Mouse (Mus musculus) spleen, postnatal 0 days (tissue): ENCODE measurements around the gene B130006D01Rik. TPM values are rescaled to one million over a fixed set of nuclear protein-coding genes. Genes with fewer than 3 reads are reported as not detected.

Source experiments
- polyA plus RNA-seq: library from polyadenylated mRNA; unstranded; fragments of >200 nt; fragmentation: Nextera tagmentation; extraction: Ambion mirVana; gene quantifications from 2 replicates; pipeline ENCODE4 v1.2.1, GENCODE M21; 2015

B130006D01Rik gene
- 1.1 and 1.5 TPM in 2 replicates for polyA plus RNA-seq

GRCm38 (mm10) chr11:95723287-95723686 lies at the start of gene B130006D01Rik:
B130006D01Rik (plus strand) TSS chr11:95723587.

GRCm38 (mm10) chr11:95712563-95713224 lies 10.7 kb upstream of the B130006D01Rik start, which contains the start of gene Zfp652:
Zfp652 (plus strand) TSS chr11:95712673.

Other genes starting within 250 kb of the B130006D01Rik start
- gene Nxph3, start 209.0 kb upstream of the B130006D01Rik start, polyA plus RNA-seq, result 0.49 and 0.91 TPM in 2 replicates
- gene Ngfr, start 135.9 kb upstream of the B130006D01Rik start, polyA plus RNA-seq, result 3.2 and 3.6 TPM in 2 replicates
- 124 and 127 TPM in 2 replicates for gene Phb, start 56.6 kb upstream of the B130006D01Rik start, polyA plus RNA-seq
- 10.1 and 13.0 TPM in 2 replicates for gene Zfp652, start 10.9 kb upstream of the B130006D01Rik start, polyA plus RNA-seq
- gene Phospho1, start 100.9 kb downstream of the B130006D01Rik start, polyA plus RNA-seq, result 4.4 and 5.4 TPM in 2 replicates
- gene Gngt2, start 113.6 kb downstream of the B130006D01Rik start, polyA plus RNA-seq, result 45.6 and 53.0 TPM in 2 replicates
- 10.3 and 17.7 TPM in 2 replicates for gene Abi3, start 118.9 kb downstream of the B130006D01Rik start, polyA plus RNA-seq
- 0.29 and 0.55 TPM in 2 replicates for gene B4galnt2, start 191.3 kb downstream of the B130006D01Rik start, polyA plus RNA-seq